Mouse (Mus musculus): ENCODE results near the gene Gab2. TPM values are rescaled to one million over a fixed set of nuclear protein-coding genes. Genes with fewer than 3 reads are reported as not detected.

Gab2 gene
- polyA plus RNA-seq, 1 experiment, result 9.6 TPM

GRCm38 (mm10) chr7:97108119-97108518, 26.7 kb downstream of the Gab2 start:
- no peak for TF ChIP-seq CEBPB (IDR thresholded peaks at IDR 0.05; ENCODE audit: insufficient read depth, poor library complexity, severe bottlenecking)
- TF ChIP-seq POLR2AphosphoS2 (IDR thresholded peaks at IDR 0.05; ENCODE audit: insufficient read length, low read depth), result no peak
- no peak for TF ChIP-seq MAX (IDR thresholded peaks at IDR 0.05; ENCODE audit: low read depth)
- no peak for TF ChIP-seq REST (IDR thresholded peaks at IDR 0.05; ENCODE audit: insufficient read depth, insufficient read length)
- Histone ChIP-seq H3ac (ENCODE audit: control insufficient read depth, insufficient read length) (no peak overlapping the region), H3K4me3 (no peak overlapping the region), H3K27me3 (ENCODE audit: control insufficient read depth, insufficient read depth, insufficient read length) (no peaks in the 10 kb centered on the region), H3K36me3 (ENCODE audit: control insufficient read depth, insufficient read depth) (no peaks in the 10 kb centered on the region), H3K79me2 (ENCODE audit: control insufficient read depth, insufficient read depth) (no peaks in the 10 kb centered on the region), H3K4me2 (ENCODE audit: low read depth) (no peak overlapping the region)

- no peak overlapping the region for H3K4me3 ChIP-seq
- peaks cover 3% of the 10 kb centered on the region for H3K79me2 ChIP-seq (ENCODE audit: control insufficient read depth, insufficient read depth)
- peak overlapping the region; percentile 55 for H3K4me2 ChIP-seq (ENCODE audit: low read depth)
- H3K27me3 ChIP-seq (ENCODE audit: control insufficient read depth, insufficient read depth, insufficient read length), result no peaks in the 10 kb centered on the region
- peaks cover 3% of the 10 kb centered on the region for H3K36me3 ChIP-seq (ENCODE audit: control insufficient read depth, insufficient read depth)
- H3ac ChIP-seq (ENCODE audit: control insufficient read depth, insufficient read length), result no peak overlapping the region
- TF ChIP-seq CEBPB (IDR thresholded peaks at IDR 0.05; ENCODE audit: insufficient read depth, poor library complexity, severe bottlenecking) (no peak), SRF (IDR thresholded peaks at IDR 0.05; ENCODE audit: control insufficient read depth, insufficient read length, low read depth) (no peak), POLR2A (IDR thresholded peaks at IDR 0.05; ENCODE audit: insufficient read length, low read depth) (no peak), MYOG (IDR thresholded peaks at IDR 0.05; ENCODE audit: control insufficient read depth in 1 of 3, insufficient read depth in 1 of 3, insufficient read length in 2 of 3, low read depth in 2 of 3) (peak in 2 of 3 experiments; percentile 45 to 59), USF1 (IDR thresholded peaks at IDR 0.05; ENCODE audit: low read depth) (no peak), MAX (IDR thresholded peaks at IDR 0.05; ENCODE audit: low read depth) (no peak), MYOD1 (IDR thresholded peaks at IDR 0.05; ENCODE audit: control insufficient read depth in 1 of 3, insufficient read length in 2 of 3, low read depth in 2 of 3) (peak; percentile 16 to 69 (median 57)), TCF12 (IDR thresholded peaks at IDR 0.05; ENCODE audit: insufficient read depth, poor library complexity, severe bottlenecking) (peak; percentile 26), TCF3 (IDR thresholded peaks at IDR 0.05; ENCODE audit: insufficient read length, low read depth) (no peak), E2F4 (IDR thresholded peaks at IDR 0.05; ENCODE audit: insufficient read depth) (no peak), POLR2AphosphoS2 (IDR thresholded peaks at IDR 0.05; ENCODE audit: insufficient read length, low read depth) (no peak), REST (IDR thresholded peaks at IDR 0.05; ENCODE audit: insufficient read depth, insufficient read length) (no peak)
Observed at GRCm38 (mm10) chr7:97128949-97129348, 47.6 kb downstream of the Gab2 start.

GRCm38 (mm10) chr7:97136453-97136852, 55.1 kb downstream of the Gab2 start:
- Histone ChIP-seq H3K79me2 (ENCODE audit: control insufficient read depth, insufficient read depth) (no peaks in the 10 kb centered on the region), H3K36me3 (ENCODE audit: control insufficient read depth, insufficient read depth) (no peaks in the 10 kb centered on the region), H3K27me3 (ENCODE audit: control insufficient read depth, insufficient read depth, insufficient read length) (no peaks in the 10 kb centered on the region), H3K4me2 (ENCODE audit: low read depth) (no peak overlapping the region), H3ac (ENCODE audit: control insufficient read depth, insufficient read length) (no peak overlapping the region), H3K4me3 (no peak overlapping the region)
- TF ChIP-seq TCF3 (IDR thresholded peaks at IDR 0.05; ENCODE audit: insufficient read length, low read depth) (no peak), POLR2AphosphoS2 (IDR thresholded peaks at IDR 0.05; ENCODE audit: insufficient read length, low read depth) (no peak), MYOG (IDR thresholded peaks at IDR 0.05; ENCODE audit: control insufficient read depth in 1 of 3, insufficient read depth in 1 of 3, insufficient read length in 2 of 3, low read depth in 2 of 3) (no peak), SRF (IDR thresholded peaks at IDR 0.05; ENCODE audit: control insufficient read depth, insufficient read length, low read depth) (no peak), POLR2A (IDR thresholded peaks at IDR 0.05; ENCODE audit: insufficient read length, low read depth) (no peak), MAX (IDR thresholded peaks at IDR 0.05; ENCODE audit: low read depth) (no peak), MYOD1 (IDR thresholded peaks at IDR 0.05; ENCODE audit: control insufficient read depth in 1 of 3, insufficient read length in 2 of 3, low read depth in 2 of 3) (no peak), TCF12 (IDR thresholded peaks at IDR 0.05; ENCODE audit: insufficient read depth, poor library complexity, severe bottlenecking) (no peak), USF1 (IDR thresholded peaks at IDR 0.05; ENCODE audit: low read depth) (no peak), E2F4 (IDR thresholded peaks at IDR 0.05; ENCODE audit: insufficient read depth) (no peak), REST (IDR thresholded peaks at IDR 0.05; ENCODE audit: insufficient read depth, insufficient read length) (no peak), CEBPB (IDR thresholded peaks at IDR 0.05; ENCODE audit: insufficient read depth, poor library complexity, severe bottlenecking) (no peak)

- TF ChIP-seq TCF12 (IDR thresholded peaks at IDR 0.05; ENCODE audit: insufficient read depth, poor library complexity, severe bottlenecking) (no peak), MYOD1 (IDR thresholded peaks at IDR 0.05; ENCODE audit: control insufficient read depth in 1 of 3, insufficient read length in 2 of 3, low read depth in 2 of 3) (no peak), POLR2A (IDR thresholded peaks at IDR 0.05; ENCODE audit: insufficient read length, low read depth) (no peak), REST (IDR thresholded peaks at IDR 0.05; ENCODE audit: insufficient read depth, insufficient read length) (no peak), USF1 (IDR thresholded peaks at IDR 0.05; ENCODE audit: low read depth) (no peak), CEBPB (IDR thresholded peaks at IDR 0.05; ENCODE audit: insufficient read depth, poor library complexity, severe bottlenecking) (peak; percentile 92), E2F4 (IDR thresholded peaks at IDR 0.05; ENCODE audit: insufficient read depth) (no peak), TCF3 (IDR thresholded peaks at IDR 0.05; ENCODE audit: insufficient read length, low read depth) (no peak), MAX (IDR thresholded peaks at IDR 0.05; ENCODE audit: low read depth) (peak; percentile 84), SRF (IDR thresholded peaks at IDR 0.05; ENCODE audit: control insufficient read depth, insufficient read length, low read depth) (no peak), POLR2AphosphoS2 (IDR thresholded peaks at IDR 0.05; ENCODE audit: insufficient read length, low read depth) (no peak), MYOG (IDR thresholded peaks at IDR 0.05; ENCODE audit: control insufficient read depth in 1 of 3, insufficient read depth in 1 of 3, insufficient read length in 2 of 3, low read depth in 2 of 3) (no peak)
- Histone ChIP-seq H3K79me2 (ENCODE audit: control insufficient read depth, insufficient read depth) (no peaks in the 10 kb centered on the region), H3K36me3 (ENCODE audit: control insufficient read depth, insufficient read depth) (no peaks in the 10 kb centered on the region), H3K4me2 (ENCODE audit: low read depth) (peak overlapping the region; percentile 38), H3K27me3 (ENCODE audit: control insufficient read depth, insufficient read depth, insufficient read length) (no peaks in the 10 kb centered on the region), H3ac (ENCODE audit: control insufficient read depth, insufficient read length) (no peak overlapping the region), H3K4me3 (no peak overlapping the region)
Observed at GRCm38 (mm10) chr7:97151082-97151813, 69.9 kb downstream of the Gab2 start.

All from myocyte (in vitro differentiated cells).